Mouse (Mus musculus) left cerebral cortex, adult 9 months (tissue): ENCODE measurements around the gene Vmn1r32.

ENCODE experiments used
- DNase-seq, 2 experiments: peaks; one replicate each; pipeline ENCODE4 v3.0.0; 2022; ENCODE audit warnings: low spot score in 2 of 2

Vmn1r32 gene

DNA sequence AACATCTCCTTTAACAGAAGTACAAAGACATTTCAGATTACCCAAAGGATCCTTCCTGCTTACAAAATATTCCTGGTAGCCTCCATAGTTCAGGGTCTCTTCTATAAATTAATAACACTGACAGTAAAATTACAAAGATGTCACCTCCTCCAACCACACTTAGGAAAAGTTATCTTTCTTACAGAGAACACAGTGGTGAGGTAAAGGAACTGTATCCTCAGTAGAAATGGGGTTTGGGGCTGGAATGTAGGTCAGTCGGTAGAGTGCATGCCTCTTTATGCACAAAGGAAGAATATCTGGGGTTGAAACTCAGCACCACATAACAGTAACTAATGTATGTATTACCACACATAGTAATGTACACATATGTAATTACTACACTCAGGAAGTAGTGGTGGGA lies at the start of gene Vmn1r32:
Gene Vmn1r32 (minus strand): TSS at position 101 of the 400 bp plus-strand sequence.
- no peak for DNase-seq

DNA sequence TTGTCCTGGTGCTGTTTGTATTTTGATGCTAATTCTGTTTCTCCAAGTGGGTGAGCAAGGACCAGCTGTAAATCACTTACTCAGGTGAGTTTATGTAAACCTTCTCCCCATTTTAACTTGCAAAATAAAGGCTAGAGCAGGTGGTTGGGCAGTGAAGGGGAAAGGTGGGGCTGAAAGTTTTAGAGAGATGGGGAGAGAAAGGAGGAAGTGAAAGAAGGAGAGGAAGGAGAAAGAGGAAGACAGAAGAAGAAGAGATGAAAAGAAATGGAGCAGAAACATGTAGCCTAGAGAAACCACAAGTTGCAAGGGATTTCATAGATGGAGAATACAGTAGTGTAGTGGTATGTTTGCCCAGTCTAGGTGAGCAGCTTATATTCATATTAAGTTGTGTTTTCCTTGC lies 35.9 kb upstream of the Vmn1r32 start:
- no peak for DNase-seq

DNA sequence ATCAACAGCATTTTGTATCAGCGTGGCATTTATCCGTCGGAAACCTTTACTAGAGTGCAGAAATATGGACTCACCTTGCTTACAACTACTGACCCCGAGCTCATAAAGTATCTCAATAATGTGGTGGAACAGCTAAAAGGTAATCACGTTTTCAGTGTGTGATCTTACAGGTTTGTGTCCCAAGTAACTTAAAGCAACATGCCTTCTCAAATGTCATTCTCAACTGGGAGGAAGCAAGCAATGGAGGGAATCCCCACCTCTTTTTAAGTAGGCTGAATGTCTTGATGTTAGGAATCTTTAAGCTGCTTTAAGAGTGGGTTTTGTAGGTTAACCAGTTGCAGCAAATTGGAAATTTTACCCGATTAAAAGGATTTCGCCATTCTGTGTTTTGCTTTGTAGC lies 23.9 kb downstream of the Vmn1r32 start:
- no peak for DNase-seq

DNA sequence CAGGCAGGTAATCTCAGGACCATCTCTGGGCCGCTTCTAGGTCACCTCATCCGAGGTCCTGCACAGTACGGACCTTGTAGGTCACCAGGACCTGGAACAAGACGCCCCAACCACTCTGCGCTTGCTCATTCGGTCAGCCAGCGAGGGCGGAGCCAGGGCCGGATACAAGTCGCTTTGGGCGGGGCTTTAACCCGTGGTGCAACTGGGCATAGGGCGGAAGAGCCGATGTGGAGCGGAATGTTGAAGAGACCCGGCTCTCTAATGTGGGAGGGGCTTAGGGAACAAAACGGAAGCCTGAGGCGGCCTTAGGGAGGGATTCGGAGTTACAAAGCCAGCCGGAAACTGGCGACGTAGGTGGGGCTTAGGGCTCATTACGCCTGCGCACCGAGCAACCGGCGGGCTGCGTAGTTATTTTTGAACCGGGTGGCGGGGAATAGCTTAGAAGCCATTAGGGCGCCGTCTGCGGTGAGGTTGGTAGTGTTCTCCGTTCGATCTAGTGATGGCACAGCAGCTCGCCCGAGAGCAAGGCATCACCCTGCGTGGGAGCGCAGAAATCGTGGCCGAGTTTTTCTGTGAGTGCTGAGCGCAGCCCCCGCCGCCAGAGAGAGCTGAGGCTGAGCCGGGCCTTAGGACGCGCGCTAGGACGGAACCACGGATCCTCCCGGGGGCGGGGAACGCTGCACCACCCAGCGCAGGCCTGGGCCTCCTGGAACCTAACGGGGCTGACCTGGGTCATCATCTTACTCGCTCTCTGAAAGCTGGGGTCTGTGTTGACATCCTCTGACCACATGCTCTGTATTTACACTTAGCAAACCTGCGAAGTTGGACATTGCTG lies 24.7 kb downstream of the Vmn1r32 start, which contains the start of gene Mad2l1:
Gene Mad2l1 (plus strand): TSS at position 363 of the 835 bp plus-strand sequence.
- peak; percentile 96 to 97 for DNase-seq

DNA sequence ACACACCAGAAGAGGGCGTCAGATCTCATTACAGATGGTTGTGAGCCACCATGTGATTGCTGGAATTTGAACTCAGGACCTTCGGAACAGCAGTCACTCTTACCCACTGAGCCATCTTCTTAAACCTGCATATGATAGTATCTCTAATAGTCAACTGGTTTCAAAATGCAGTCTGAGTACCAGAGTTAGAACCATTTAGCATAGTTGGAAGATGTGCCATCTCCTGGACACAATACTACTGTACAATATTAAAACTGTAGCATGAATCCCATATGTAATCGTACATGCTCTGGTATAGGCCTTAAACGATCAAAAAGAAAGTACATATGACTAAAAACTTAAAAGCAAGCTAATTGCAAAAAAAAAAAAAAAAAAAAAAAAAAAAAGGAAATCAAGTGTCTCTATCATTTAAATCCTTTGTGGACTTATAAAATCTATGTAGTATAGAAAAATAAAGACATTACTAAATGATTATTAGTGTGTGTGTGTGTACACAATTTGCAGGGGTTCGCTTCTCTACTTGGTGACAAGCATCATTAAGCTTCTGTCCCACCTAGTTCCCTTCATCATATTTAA lies 25.4 kb downstream of the Vmn1r32 start:
- peak in 1 of 2 experiments; percentile 9 for DNase-seq

DNA sequence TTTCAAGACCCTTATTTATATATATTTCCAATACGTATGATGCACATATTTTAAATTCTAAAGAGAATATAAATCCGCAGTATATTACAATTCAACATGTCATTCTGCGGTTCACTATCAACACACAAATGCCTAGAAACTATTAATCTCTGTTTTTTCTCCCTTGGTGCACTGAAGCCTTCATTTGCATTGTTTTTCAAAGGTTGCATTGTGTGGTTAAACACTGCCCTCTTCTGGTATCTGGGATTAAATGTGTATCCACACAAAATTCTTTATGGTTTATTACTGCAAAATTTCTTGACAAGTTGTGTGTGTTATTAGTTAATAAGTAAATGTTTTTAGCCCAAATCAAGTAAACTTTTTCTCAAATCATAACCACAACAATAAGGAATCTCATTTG lies 26.7 kb downstream of the Vmn1r32 start:
- peak in 1 of 2 experiments; percentile 27 for DNase-seq

DNA sequence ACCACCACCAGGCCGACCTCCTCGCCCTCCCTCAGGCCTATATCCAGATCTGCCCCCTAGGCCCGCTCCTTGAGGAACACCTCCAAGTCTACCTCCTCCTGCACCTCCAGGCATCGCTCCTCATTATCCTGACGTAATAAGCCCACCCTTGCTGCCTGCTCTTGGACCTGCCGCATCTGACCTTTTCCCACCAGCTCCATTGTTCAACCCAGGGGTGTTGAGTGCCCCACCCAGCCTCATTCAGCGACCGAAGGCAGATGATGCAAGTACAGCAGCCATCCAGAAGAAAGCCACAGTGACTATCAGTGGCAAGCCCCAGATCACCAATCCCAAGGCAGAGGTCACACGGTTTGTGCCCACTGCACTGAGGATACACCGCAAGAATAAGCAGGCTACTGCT lies 31.5 kb downstream of the Vmn1r32 start:
- no peak for DNase-seq

DNA sequence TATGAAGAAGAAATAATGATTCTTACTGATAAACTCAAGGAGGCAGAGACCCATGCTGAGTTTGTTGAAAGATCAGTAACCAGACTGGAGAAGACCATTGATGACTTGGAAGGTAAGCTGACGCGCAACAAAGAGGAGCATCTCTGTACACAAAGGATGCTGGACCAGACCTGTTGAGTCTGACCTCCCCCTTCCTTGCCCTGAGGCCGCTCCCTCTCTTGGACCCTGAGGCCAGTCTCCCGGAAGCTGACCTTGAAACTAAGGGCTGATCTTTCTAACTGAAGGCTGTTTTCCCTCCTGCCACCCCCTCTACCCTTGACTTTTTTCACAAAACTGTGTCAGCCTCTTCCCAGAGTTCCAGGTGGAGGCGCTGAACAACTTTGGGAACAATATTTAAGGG lies 43.5 kb downstream of the Vmn1r32 start:
- DNase-seq, result no peak
